Mouse (Mus musculus): ENCODE results near the gene Rab3a. TPM values are rescaled to one million over a fixed set of nuclear protein-coding genes. Genes with fewer than 3 reads are reported as not detected.

The Rab3a gene
- polyA plus RNA-seq, 1 experiment: 21.3 TPM

- H3K4me3 ChIP-seq (ENCODE audit: insufficient read depth, low read depth, low read length): no peak overlapping the region
- no peaks in the 10 kb centered on the region for H3K4me1 ChIP-seq (ENCODE audit: control insufficient read depth, insufficient read depth, insufficient read length, low read length)
- H3K27ac ChIP-seq (replicated peaks; ENCODE audit: low read depth, low read length): no peak overlapping the region
Measured at GRCm38 (mm10) chr8:70725792-70726447, 28.6 kb upstream of the Rab3a start.

GRCm38 (mm10) chr8:70726721-70727120 is 27.8 kb upstream of the Rab3a start:
- no peak overlapping the region for H3K4me3 ChIP-seq (ENCODE audit: insufficient read depth, low read depth, low read length)
- H3K27ac ChIP-seq (replicated peaks; ENCODE audit: low read depth, low read length): no peak overlapping the region

GRCm38 (mm10) chr8:70729808-70730475 is 24.5 kb upstream of the Rab3a start:
- Histone ChIP-seq H3K4me1 (ENCODE audit: control insufficient read depth, insufficient read depth, insufficient read length, low read length) (no peaks in the 10 kb centered on the region), H3K27ac (replicated peaks; ENCODE audit: low read depth, low read length) (no peak overlapping the region), H3K4me3 (ENCODE audit: insufficient read depth, low read depth, low read length) (peak overlapping the region; percentile 33)

More at GRCm38 (mm10) chr8:70726721-70727120, 27.8 kb upstream of the Rab3a start:
- H3K4me1 ChIP-seq (ENCODE audit: control insufficient read depth, insufficient read depth, insufficient read length, low read length): no peaks in the 10 kb centered on the region

GRCm38 (mm10) chr8:70730956-70731355 is 23.5 kb upstream of the Rab3a start:
- H3K4me1 ChIP-seq (ENCODE audit: control insufficient read depth, insufficient read depth, insufficient read length, low read length): no peaks in the 10 kb centered on the region
- H3K27ac ChIP-seq (replicated peaks; ENCODE audit: low read depth, low read length): no peak overlapping the region
- H3K4me3 ChIP-seq (ENCODE audit: insufficient read depth, low read depth, low read length): no peak overlapping the region

GRCm38 (mm10) chr8:70737705-70738104 is 16.8 kb upstream of the Rab3a start:
- Histone ChIP-seq H3K27ac (replicated peaks; ENCODE audit: low read depth, low read length) (no peak overlapping the region), H3K4me3 (ENCODE audit: insufficient read depth, low read depth, low read length) (no peak overlapping the region), H3K4me1 (ENCODE audit: control insufficient read depth, insufficient read depth, insufficient read length, low read length) (no peaks in the 10 kb centered on the region; the same call in 1 of the 2 replicates)

GRCm38 (mm10) chr8:70738211-70738610 is 16.3 kb upstream of the Rab3a start:
- H3K27ac ChIP-seq (replicated peaks; ENCODE audit: low read depth, low read length): no peak overlapping the region
- no peak overlapping the region for H3K4me3 ChIP-seq (ENCODE audit: insufficient read depth, low read depth, low read length)
- no peaks in the 10 kb centered on the region; the same call in 1 of the 2 replicates for H3K4me1 ChIP-seq (ENCODE audit: control insufficient read depth, insufficient read depth, insufficient read length, low read length)

- 0 out of 2 replicates have a peak overlapping the region, but pooled peaks have one; percentile 14 for H3K27ac ChIP-seq (replicated peaks; ENCODE audit: low read depth, low read length)
- H3K4me1 ChIP-seq (ENCODE audit: control insufficient read depth, insufficient read depth, insufficient read length, low read length): peaks cover 4% of the 10 kb centered on the region
- H3K4me3 ChIP-seq (ENCODE audit: insufficient read depth, low read depth, low read length): no peak overlapping the region
Measured at GRCm38 (mm10) chr8:70741661-70742060, 12.8 kb upstream of the Rab3a start.

- H3K27ac ChIP-seq (replicated peaks; ENCODE audit: low read depth, low read length): 0 out of 2 replicates have a peak overlapping the region, but pooled peaks have one; percentile 14
- no peak overlapping the region for H3K4me3 ChIP-seq (ENCODE audit: insufficient read depth, low read depth, low read length)
- H3K4me1 ChIP-seq (ENCODE audit: control insufficient read depth, insufficient read depth, insufficient read length, low read length): peaks cover 4% of the 10 kb centered on the region
Measured at GRCm38 (mm10) chr8:70742176-70742575, 12.3 kb upstream of the Rab3a start.

- H3K4me1 ChIP-seq (ENCODE audit: control insufficient read depth, insufficient read depth, insufficient read length, low read length): peaks cover 4% of the 10 kb centered on the region
Measured at GRCm38 (mm10) chr8:70742981-70743655, 11.4 kb upstream of the Rab3a start.

GRCm38 (mm10) chr8:70743656-70744590 is 10.6 kb upstream of the Rab3a start:
- H3K27ac ChIP-seq (replicated peaks; ENCODE audit: low read depth, low read length): peak overlapping the region; percentile 69
- peak overlapping the region; percentile 59 for H3K4me3 ChIP-seq (ENCODE audit: insufficient read depth, low read depth, low read length)
- H3K4me1 ChIP-seq (ENCODE audit: control insufficient read depth, insufficient read depth, insufficient read length, low read length): peaks cover 4% of the 10 kb centered on the region

More at GRCm38 (mm10) chr8:70742981-70743655, 11.4 kb upstream of the Rab3a start:
- Histone ChIP-seq H3K27ac (replicated peaks; ENCODE audit: low read depth, low read length) (peak overlapping the region; percentile 74), H3K4me3 (ENCODE audit: insufficient read depth, low read depth, low read length) (peak overlapping the region; percentile 59)

- Histone ChIP-seq H3K4me3 (ENCODE audit: insufficient read depth, low read depth, low read length) (0 out of 2 replicates have a peak overlapping the region, but pooled peaks have one; percentile 59), H3K4me1 (ENCODE audit: control insufficient read depth, insufficient read depth, insufficient read length, low read length) (peaks cover 4% of the 10 kb centered on the region), H3K27ac (replicated peaks; ENCODE audit: low read depth, low read length) (peak overlapping the region; percentile 30)
Measured at GRCm38 (mm10) chr8:70744806-70745205, 9.7 kb upstream of the Rab3a start.

- H3K27ac ChIP-seq (replicated peaks; ENCODE audit: low read depth, low read length): no peak overlapping the region
- H3K4me3 ChIP-seq (ENCODE audit: insufficient read depth, low read depth, low read length): no peak overlapping the region
- peaks cover 4% of the 10 kb centered on the region for H3K4me1 ChIP-seq (ENCODE audit: control insufficient read depth, insufficient read depth, insufficient read length, low read length)
Measured at GRCm38 (mm10) chr8:70745691-70746220, 8.7 kb upstream of the Rab3a start.

GRCm38 (mm10) chr8:70746676-70747075 is 7.8 kb upstream of the Rab3a start:
- Histone ChIP-seq H3K4me3 (ENCODE audit: insufficient read depth, low read depth, low read length) (no peak overlapping the region), H3K4me1 (ENCODE audit: control insufficient read depth, insufficient read depth, insufficient read length, low read length) (peaks cover 4% of the 10 kb centered on the region), H3K27ac (replicated peaks; ENCODE audit: low read depth, low read length) (no peak overlapping the region)

- H3K4me3 ChIP-seq (ENCODE audit: insufficient read depth, low read depth, low read length): no peak overlapping the region
- peaks cover 4% of the 10 kb centered on the region for H3K4me1 ChIP-seq (ENCODE audit: control insufficient read depth, insufficient read depth, insufficient read length, low read length)
- no peak overlapping the region for H3K27ac ChIP-seq (replicated peaks; ENCODE audit: low read depth, low read length)
Measured at GRCm38 (mm10) chr8:70747211-70747890, 7.1 kb upstream of the Rab3a start.
